Mouse (Mus musculus) embryonic stem cell, embryonic (primary cell): ENCODE data around the gene Cfap46.
"Not testable (repeated sequence)": the region's sequence is repeated elsewhere in the genome, so short reads cannot be mapped to it uniquely, and the experiment has no call there.

Experiments
- CTCF ChIA-PET, 4 experiments: fragments of 300-600 bp in 2 of 4; fragments of 350-600 bp in 2 of 4; sonication (Branson Sonifier 250); formaldehyde crosslinking; loops; one replicate each; lab custom pipeline; 2022; ENCODE audit warnings: inconsistent platforms in 2 of 4; lab: Charles Lee
- POLR2A ChIA-PET, 4 experiments: fragments of 300-600 bp in 2 of 4; fragments of 350-600 bp in 2 of 4; sonication (Branson Sonifier 250); formaldehyde crosslinking; loops; one replicate each; lab custom pipeline; 2022; ENCODE audit warnings: antibody characterized with exemption in 4 of 4, inconsistent platforms in 1 of 4; lab: Charles Lee

Cfap46 gene

DNA sequence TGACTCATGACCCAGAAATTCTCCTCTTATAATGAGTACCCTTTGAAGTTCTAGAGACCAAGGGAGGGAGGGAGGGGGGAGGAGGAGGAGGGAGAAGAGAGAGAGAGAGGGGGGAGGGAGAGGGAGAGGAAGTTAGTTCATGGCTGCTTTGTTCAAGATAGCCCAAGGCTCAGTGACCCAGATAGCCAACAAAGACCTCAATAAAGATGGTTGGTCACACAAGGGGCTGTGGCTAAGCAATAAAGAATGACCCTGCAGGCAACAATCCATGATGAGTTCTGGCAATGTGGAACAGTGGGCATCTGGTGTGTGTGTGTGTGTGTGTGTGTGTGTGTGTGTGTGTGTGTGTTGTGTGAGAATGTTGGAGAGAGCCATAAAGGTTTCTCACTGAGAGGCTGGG lies 1.7 kb upstream of the Cfap46 start:
- ChIA-PET POLR2A (interaction anchor here in 1 of 4 experiments (0.8 to 1.4 kb wide), 3 partner anchors 32 to 361 kb away, joined by 3 to 5 read pairs (median 4); no protein-coding TSS in a partner anchor), CTCF (interaction anchor here in 3 of 4 experiments (0.6 to 1.7 kb wide), 6 partner anchors 18 to 382 kb away, joined by 3 to 7 read pairs (median 4); no protein-coding TSS in a partner anchor)

DNA sequence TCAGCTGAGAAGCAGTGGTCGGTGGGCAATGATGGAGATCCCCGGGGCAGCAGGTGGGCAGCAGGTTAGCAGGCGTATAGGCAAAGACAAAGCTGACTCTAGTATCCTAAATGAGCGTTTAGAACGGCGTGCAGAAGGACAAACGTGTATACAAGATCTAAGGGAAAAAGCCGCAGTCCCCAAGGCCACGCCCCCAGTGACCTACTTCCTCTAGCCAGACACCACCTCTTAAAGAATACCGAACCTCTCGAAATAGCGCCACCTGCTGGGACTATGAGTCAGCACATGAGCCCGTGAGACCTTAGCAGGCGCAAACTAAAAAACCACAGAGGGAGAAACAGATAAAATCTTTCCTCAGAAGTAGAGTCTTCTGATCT lies 924 bp upstream of the Cfap46 start:
- ChIA-PET CTCF (interaction anchor here (0.5 to 2.1 kb wide), 29 partner anchors 14 to 616 kb away, joined by 3 to 12 read pairs (median 5); no protein-coding TSS in a partner anchor), POLR2A (interaction anchor here in 2 of 4 experiments (0.6 to 1.4 kb wide), 5 partner anchors 32 to 362 kb away, joined by 3 to 5 read pairs (median 3); no protein-coding TSS in a partner anchor)

DNA sequence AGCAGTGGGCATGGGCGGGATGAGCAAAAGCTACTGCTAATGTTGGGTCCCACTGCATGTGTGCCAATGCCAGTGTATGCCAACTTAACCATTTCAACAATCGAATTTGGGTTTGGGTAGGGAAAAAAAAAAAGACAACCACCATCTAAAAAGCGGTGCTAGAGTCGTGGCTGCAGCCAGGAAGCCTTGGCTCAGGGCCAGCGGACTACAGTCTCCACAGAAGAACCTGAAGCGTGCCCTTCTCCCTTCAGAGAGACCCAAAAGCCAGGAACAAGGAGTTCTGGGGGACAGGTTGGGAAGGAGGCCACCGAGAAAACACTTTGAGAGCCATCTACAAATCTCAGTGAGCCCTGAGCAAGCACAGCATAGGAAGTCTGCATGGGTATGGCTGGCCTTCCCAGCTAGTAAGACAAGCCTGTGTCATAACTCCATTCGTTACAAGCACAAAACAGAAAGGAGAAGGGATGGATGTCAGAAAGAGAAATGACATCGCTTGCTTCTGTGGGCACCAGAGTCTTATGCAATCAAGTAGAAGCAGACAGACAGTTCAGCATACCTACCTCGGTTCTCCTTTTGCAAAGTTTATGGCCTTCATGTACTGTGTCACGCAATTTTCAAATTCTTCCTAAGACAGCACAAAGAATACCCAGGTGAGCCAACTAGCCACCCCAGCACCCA lies 1.6 kb downstream of the Cfap46 start:
- ChIA-PET POLR2A (interaction anchor here in 1 of 4 experiments (0.7 kb wide), 1 partner anchor 269 kb away, joined by 4 read pairs; no protein-coding TSS in a partner anchor), CTCF (interaction anchor here in 1 of 4 experiments (0.5 to 2.1 kb wide), 2 partner anchors 54 to 179 kb away, joined by 3 to 7 read pairs; no protein-coding TSS in a partner anchor)

DNA sequence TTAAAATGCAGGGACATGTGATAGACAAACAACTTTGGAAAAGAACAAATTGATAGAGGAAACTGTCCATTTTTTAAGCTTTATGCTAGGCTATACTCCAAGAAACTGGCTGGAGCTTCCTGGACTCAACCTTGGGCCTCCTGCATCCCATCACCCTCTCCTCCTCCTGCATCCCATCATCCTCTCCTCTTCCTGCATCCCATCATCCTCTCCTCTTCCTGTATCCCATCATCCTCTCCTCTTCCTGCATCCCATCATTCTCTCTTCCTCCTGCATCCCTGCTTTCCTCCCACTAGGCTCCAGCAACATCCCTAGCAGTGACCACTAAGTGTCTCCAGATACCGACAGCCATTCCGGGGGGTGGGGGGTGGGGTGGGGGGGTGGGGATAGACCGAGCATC lies 7.2 kb downstream of the Cfap46 start:
- CTCF ChIA-PET = interaction anchor here in 1 of 4 experiments (1.5 kb wide), 1 partner anchor 185 kb away, joined by 3 read pairs; no protein-coding TSS in a partner anchor
- POLR2A ChIA-PET = no interaction called here

DNA sequence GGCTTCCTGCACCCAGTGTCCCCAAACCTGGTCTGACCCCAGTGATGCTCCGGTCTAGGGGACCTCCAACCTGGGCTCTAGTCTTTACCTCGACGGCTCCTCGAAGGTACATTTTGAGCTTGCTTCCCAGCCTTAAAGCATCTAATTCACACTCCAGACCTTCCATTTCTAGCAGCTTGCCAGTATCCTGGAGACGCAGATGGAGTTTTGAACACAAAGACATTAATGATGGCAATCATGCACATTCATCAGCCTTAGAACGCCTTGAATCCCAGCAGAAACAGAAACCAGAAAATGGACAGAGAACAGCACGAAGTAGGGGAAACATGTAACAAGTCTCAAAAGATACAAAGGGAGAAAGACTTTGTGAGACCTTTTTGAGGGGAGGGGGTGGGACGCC lies 16.7 kb downstream of the Cfap46 start:
- ChIA-PET POLR2A (no interaction called here), CTCF (interaction anchor here in 1 of 4 experiments (0.5 kb wide), 1 partner anchor 12 kb away, joined by 3 read pairs; no protein-coding TSS in a partner anchor)

DNA sequence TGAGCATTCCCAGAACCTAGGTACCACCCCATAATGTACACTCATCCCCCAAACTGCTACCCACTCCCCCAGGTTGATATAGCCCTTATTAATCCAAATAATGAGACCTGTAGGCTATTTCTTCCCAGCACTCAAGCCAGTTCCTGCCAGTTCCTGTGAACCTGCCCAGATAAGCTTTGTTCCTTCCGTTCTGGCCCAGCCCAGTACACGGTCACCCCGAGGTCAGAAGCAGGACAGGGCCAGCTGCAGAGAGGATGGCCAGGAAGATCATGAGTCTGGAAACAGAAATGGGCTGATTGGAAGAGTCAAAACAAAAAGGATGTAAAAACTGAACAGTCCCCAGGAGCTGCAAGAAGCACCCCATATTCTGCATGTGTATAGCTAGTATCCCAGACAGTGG lies 20.3 kb downstream of the Cfap46 start:
- ChIA-PET CTCF (interaction anchor here in 3 of 4 experiments (0.6 to 0.7 kb wide), 4 partner anchors 40 to 190 kb away, joined by 3 to 10 read pairs (median 3); no protein-coding TSS in a partner anchor), POLR2A (no interaction called here)

DNA sequence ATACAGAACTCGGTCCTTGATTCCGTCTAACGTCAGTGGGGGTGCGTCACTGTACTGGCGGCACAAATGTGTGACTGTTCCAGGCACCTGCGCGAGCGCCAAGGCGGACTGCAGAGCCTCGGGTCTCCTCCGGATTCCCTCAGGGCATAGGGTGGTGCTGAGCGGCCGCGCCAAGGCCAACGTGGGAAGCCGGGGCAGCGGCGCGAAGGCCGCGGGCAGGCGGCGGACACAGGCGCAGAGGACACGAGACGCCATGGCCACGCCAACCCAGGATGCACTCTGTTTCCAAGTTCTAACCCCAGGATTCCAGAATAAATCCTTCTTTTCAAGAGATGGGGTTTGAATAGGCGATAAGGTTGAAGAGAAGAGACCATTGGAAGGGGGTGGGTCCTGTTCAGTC lies 23.7 kb downstream of the Cfap46 start:
- CTCF ChIA-PET, POLR2A ChIA-PET: not testable (repeated sequence)

DNA sequence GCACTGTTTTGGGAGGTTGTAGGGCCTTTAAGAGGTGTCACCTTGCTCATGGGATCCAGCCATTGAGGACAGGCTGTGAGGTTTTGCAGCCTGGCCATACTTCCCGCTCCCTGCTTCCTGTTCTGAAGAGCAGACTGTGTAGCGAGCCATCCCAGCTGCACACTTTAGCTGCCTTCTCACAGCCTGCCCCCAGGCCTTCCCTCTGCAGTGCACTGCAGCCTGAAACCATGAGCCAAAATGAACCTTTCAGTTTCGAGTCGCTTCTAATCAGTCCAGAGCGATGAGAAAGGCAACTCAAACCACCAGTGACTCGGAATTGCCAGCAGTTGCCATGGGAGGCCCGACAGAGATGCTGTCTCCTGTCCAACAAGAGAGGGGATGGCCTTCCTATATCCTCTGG lies 33.9 kb downstream of the Cfap46 start:
- ChIA-PET POLR2A (no interaction called here), CTCF (interaction anchor here in 3 of 4 experiments (0.6 to 1.8 kb wide), 6 partner anchors 40 to 228 kb away, joined by 3 to 5 read pairs (median 4); no protein-coding TSS in a partner anchor)

DNA sequence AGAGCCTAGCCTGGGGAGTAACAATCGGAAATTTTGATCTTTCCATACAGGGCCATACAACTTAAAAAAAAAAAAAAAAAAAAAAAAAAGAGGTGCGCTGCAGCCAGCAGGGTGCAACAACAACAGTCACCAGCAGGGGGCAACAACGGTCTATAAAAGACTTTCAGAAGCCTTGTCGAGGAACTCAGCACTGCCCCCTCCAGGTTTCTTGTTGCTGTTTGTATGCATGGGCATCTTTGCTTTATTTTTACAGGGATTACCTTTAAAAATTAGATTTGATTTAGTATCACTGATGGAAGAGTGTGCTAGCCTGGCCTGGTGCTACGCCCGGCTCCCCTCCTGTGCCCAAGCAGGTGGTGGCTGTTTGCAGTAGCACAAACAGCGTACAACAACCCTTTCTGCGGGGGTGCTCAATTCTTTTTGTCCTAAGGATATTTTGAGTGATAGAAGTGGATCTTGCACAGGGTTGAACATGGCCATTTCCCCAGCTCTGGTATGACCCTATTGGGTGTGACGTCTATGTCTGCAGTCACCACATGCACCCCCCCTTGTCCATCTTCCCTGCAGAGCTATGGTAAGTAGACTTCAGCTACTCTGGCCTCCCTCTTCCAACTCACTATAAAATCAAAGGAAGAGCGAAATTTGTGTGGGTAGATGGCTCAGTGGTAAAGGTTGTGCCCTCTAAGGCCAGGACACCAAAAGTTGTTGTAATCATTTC lies 35.4 kb downstream of the Cfap46 start:
- CTCF ChIA-PET = interaction anchor here (0.6 to 1.8 kb wide), 16 partner anchors 32 to 580 kb away, joined by 3 to 10 read pairs (median 3); no protein-coding TSS in a partner anchor
- POLR2A ChIA-PET = interaction anchor here in 1 of 4 experiments (0.6 kb wide), 1 partner anchor 1232 kb away, joined by 3 read pairs; no protein-coding TSS in a partner anchor

DNA sequence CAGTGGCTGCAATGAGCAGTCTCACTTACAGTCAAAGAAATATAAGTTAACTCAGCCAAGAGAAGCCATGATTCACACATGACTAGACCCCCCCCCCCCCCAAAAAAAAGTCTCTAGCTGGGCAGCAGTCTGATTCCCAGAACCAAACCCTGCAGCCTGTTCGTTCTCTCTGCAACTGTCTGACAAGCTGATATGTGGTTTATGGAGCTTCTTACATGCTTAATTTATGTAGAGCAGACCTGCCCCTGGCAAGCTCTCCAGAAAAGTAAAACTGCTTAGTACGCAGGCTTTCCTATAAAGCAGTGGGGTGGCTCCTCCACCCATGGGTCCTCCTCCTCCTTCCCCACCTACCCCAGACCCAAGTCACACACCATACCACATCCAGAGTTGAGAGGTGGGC lies 50.2 kb downstream of the Cfap46 start:
- POLR2A ChIA-PET = no interaction called here

DNA sequence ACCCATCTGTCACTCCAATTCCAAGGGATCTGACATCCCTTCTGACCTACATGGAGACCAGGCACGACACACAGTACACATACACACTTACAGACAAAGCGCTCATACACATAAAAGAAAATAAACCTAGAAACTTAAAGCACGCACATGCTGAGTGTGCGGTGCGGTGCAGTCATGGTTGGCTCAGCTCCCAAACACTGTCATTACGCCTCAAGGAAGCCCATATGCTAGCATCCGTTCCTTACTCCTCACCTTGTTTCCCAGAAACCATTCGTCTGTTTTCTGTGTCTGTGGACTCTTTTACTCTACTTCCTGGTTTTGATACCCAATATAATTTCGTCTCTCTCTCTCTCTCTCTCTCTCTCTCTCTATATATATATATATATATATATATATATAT lies 58.5 kb downstream of the Cfap46 start:
- ChIA-PET CTCF (interaction anchor here in 1 of 4 experiments (0.7 kb wide), 1 partner anchor 80 kb away, joined by 4 read pairs; no protein-coding TSS in a partner anchor), POLR2A (no interaction called here)

More for the DNA sequence above, 50.2 kb downstream of the Cfap46 start:
- CTCF ChIA-PET = interaction anchor here in 2 of 4 experiments (0.6 kb wide), 2 partner anchors 243 to 367 kb away, joined by 3 to 7 read pairs; no protein-coding TSS in a partner anchor

DNA sequence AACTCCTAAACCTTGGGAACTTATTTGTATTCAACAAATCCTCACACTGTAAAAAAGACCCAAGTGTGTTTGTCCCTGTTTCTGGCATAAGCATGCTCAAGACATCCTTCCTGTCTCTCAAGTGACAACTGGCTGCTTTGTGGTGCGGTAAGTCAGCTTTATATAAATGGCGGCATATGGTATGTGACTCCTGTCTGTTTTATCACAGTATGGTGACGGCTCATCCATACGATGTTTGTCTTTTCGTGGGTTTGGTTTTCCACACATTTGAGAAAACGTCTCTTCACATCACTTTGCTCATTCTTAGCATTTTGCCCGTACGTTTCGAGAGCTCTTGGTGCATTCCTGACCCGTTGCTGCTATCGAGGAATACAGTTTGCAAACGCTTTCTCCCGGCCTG lies 61.0 kb downstream of the Cfap46 start:
- CTCF ChIA-PET = no interaction called here
- POLR2A ChIA-PET = interaction anchor here in 1 of 4 experiments (1.1 kb wide), 1 partner anchor 28 kb away, joined by 3 read pairs; no protein-coding TSS in a partner anchor

DNA sequence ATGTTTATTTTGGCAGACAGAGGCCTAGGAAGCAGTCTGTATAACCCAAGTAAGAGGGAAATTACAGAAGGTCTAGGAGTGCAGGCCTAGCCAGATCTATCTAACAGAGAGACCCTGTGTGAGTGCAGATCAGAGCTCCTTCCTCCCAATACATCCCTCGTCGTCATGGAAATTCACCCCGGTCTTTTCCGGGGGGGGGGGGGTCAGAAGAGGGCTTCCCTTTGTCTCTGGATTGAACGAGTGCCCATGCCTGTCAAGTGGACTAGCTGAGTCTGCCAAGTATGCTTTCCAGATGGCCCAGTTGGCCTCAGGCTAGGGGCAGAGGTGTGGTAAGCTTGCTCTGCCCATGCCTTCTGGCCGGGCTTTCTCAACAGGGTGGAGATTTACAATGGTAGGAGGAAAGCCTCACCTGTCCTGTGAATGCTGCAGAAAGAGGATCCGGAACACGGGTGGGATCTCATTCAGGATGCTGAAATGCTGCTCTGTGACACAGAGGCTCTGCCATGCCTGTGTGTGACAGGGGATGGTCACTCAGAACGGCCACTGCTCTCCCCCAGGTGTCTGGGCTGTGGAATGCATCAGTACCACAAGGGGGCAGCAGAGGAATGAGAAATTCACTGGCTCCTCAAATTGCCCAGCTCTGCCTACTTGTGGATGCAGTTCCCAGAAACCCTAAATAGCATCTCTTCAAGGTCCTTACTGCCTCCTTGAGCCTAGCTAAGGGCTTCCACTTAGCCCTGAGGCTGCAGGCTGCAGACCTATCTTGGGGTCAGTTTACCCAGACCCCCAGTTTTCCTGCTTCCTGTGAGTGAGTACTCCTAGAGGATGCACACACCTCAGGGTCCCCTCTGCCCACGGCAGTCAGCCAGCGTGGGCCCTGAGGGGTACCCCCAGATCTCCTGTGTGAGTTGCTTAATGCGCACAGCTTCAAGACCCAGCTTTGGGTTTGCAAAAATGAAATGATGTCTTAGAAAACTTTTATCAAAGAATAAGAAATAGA lies 67.5 kb downstream of the Cfap46 start:
- CTCF ChIA-PET = interaction anchor here (0.6 to 4.1 kb wide), 54 partner anchors 9 to 1201 kb away, joined by 3 to 26 read pairs (median 5); partner anchors contain the start of gene Cfap46 (in 1 of the 4)
- POLR2A ChIA-PET = interaction anchor here in 2 of 4 experiments (0.6 to 1.2 kb wide), 4 partner anchors 12 to 749 kb away, joined by 3 to 4 read pairs (median 4); no protein-coding TSS in a partner anchor

DNA sequence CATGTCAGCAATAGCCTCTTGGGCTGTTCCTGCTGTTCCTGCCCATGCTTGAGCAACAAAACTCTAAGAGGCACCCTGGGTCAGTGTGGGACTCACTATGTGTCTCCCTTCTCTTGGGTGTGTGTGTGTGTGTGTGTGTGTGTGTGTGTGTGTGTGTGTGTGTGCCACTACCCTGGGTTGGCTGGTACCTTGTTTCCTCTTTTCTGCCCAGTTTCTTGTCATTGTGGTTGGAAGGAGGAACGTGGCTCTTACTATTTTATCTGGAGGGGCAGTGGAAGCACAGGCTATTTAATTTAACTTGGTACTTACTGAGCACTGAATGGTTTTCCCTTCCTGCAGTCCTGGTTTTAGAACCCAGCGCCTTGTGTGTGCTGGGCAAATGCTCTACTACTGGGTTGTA lies 73.3 kb downstream of the Cfap46 start:
- ChIA-PET CTCF (interaction anchor here in 1 of 4 experiments (0.7 kb wide), 1 partner anchor 16 kb away, joined by 5 read pairs; no protein-coding TSS in a partner anchor), POLR2A (interaction anchor here in 1 of 4 experiments (0.6 to 0.7 kb wide), 2 partner anchors 240 kb away, joined by 3 read pairs; no protein-coding TSS in a partner anchor)

DNA sequence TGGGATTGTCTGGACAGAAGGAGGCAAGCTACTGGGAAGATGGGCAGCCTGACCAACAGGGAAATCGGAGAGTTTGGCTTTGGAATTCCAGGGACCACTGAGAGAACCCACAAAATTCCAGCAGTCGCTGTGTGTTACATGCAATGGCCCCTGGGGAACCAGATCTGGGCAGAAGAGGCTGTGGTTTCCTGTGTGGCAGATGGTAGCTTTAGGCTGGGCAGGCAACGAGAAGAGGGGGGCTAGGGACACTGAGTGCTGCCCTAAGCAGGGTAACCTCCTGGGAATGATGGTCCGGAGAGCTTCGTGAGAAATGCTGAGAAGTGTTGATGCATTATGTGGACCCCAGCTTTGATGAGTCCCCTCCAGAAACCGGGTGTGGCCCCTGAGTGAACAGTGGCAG lies 87.8 kb downstream of the Cfap46 start:
- ChIA-PET CTCF (interaction anchor here in 3 of 4 experiments (0.6 to 1.6 kb wide), 4 partner anchors 10 to 110 kb away, joined by 3 to 6 read pairs (median 4); no protein-coding TSS in a partner anchor), POLR2A (interaction anchor here in 2 of 4 experiments (0.6 to 1.6 kb wide), 6 partner anchors 10 to 260 kb away, joined by 3 to 6 read pairs (median 3); no protein-coding TSS in a partner anchor)

DNA sequence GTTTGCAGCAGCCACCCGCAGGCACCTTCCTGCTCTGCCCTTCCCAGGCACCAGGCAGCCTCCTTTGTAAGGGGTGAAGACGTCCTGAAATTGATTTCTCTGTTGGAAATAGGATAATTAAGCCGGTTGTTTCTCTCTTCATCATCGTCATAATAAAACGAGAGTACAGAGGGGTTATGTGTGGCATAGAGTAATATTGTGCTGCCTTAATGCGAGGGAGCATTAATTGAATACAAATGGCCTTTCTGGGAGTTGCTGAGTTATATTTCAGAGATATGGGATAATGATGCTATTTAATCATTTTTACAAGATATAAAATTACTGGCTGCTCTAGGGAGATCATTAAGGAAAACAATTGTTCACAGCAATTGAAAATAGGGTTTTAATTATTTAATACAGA lies 88.3 kb downstream of the Cfap46 start:
- ChIA-PET CTCF (interaction anchor here in 2 of 4 experiments (1.2 to 1.6 kb wide), 2 partner anchors 9 to 21 kb away, joined by 4 to 6 read pairs; no protein-coding TSS in a partner anchor), POLR2A (interaction anchor here in 2 of 4 experiments (0.7 to 1.8 kb wide), 5 partner anchors 9 to 19 kb away, joined by 3 to 7 read pairs (median 3); no protein-coding TSS in a partner anchor)

DNA sequence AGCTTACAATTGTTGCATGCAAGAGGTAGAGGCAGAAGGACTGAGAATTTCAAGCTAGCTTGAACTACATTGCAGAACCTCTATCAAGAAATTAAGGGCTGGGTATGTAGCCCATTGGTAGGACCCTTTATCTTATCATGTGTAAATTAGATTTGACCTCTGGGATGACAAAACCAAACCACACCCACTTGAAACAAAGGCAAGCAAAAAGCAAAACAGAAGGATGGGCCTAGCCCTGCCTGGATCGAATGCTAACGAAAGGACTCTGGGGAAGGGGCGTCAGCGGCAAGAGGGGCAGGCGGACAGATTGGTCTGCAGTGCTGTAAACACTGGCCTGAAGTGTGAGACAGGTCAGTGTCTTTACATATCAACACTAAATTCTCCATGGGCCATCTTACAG lies 92.3 kb downstream of the Cfap46 start:
- ChIA-PET CTCF (interaction anchor here in 3 of 4 experiments (0.6 to 2.7 kb wide), 13 partner anchors 11 to 669 kb away, joined by 3 to 16 read pairs (median 4); partner anchors contain the start of gene Adgra1 (in 1 of the 3)), POLR2A (interaction anchor here in 2 of 4 experiments (1.0 to 4.1 kb wide), 6 partner anchors 8 to 378 kb away, joined by 3 to 25 read pairs (median 4); partner anchors contain the start of genes Lrrc27 (in 1 of the 2) and Stk32c (in 1 of the 2))
